Mouse (Mus musculus): ENCODE measurements around the gene Olfr1329. TPM values are rescaled to one million over a fixed set of nuclear protein-coding genes. Genes with fewer than 3 reads are reported as not detected.

Olfr1329 gene
- polyA plus RNA-seq, 1 experiment = not detected

GRCm38 (mm10) chr4:118867566-118867965 is 49.7 kb downstream of the Olfr1329 start:
- no peak for DNase-seq
- H3K27me3 ChIP-seq (ENCODE audit: control insufficient read depth, insufficient read depth, low read length) = no peaks in the 10 kb centered on the region
- no peak for TF ChIP-seq CTCF (IDR thresholded peaks at IDR 0.05; ENCODE audit: borderline replicate concordance, control insufficient read depth, extremely low read depth, insufficient read depth, low read length, poor library complexity)
- no peaks in the 10 kb centered on the region for H3K4me1 ChIP-seq (replicated peaks; ENCODE audit: control insufficient read depth, insufficient read depth, low read length)
- H3K4me3 ChIP-seq (ENCODE audit: control insufficient read depth, insufficient read depth, low read length) = no peak overlapping the region
- no peaks in the 10 kb centered on the region for H3K36me3 ChIP-seq (ENCODE audit: control insufficient read depth, insufficient read depth, low read length)
- no peak overlapping the region for H3K27ac ChIP-seq (ENCODE audit: control insufficient read depth, insufficient read depth, low read length)

Other genes with a start within 250 kb of the Olfr1329 start
- 0.13 TPM in 1 of 2 replicates, not detected in the other for gene Olfr1342, start 224.7 kb downstream of the Olfr1329 start, polyA plus RNA-seq (2012; rRNA removed)
- gene Olfr1341, start 213.9 kb downstream of the Olfr1329 start, polyA plus RNA-seq (2012; rRNA removed) = 0.15 TPM in 1 of 2 replicates, not detected in the other
- not detected in 2 replicates for gene Olfr1340, start 197.3 kb downstream of the Olfr1329 start, polyA plus RNA-seq (2012; rRNA removed)
- gene Olfr1339, start 185.3 kb downstream of the Olfr1329 start, polyA plus RNA-seq (2012; rRNA removed) = not detected in 2 replicates
- gene Olfr1338, start 158.7 kb downstream of the Olfr1329 start, polyA plus RNA-seq (2012; rRNA removed) = not detected in 2 replicates
- gene Olfr1337, start 134.9 kb downstream of the Olfr1329 start, polyA plus RNA-seq (2012; rRNA removed) = 0.11 TPM in 1 of 2 replicates, not detected in the other
- gene Olfr1335, start 107.5 kb downstream of the Olfr1329 start, polyA plus RNA-seq (2012; rRNA removed) = not detected in 2 replicates
- gene Olfr1333, start 81.2 kb downstream of the Olfr1329 start, polyA plus RNA-seq (2012; rRNA removed) = not detected in 2 replicates
- gene Olfr1331, start 52.8 kb downstream of the Olfr1329 start, polyA plus RNA-seq (2012; rRNA removed) = not detected in 2 replicates
- gene Olfr1330, start 28.9 kb downstream of the Olfr1329 start, polyA plus RNA-seq (2012; rRNA removed) = not detected in 2 replicates
- not detected in 2 replicates for gene Olfr1328, start 21.1 kb upstream of the Olfr1329 start, polyA plus RNA-seq (2012; rRNA removed)
- 0.10 and 0.18 TPM in 2 replicates for gene Lao1, start 44.1 kb upstream of the Olfr1329 start, polyA plus RNA-seq (2012; rRNA removed)
- 42.2 and 42.5 TPM in 2 replicates for gene Slc2a1, start 191.2 kb upstream of the Olfr1329 start, polyA plus RNA-seq (2012; rRNA removed)